Mouse (Mus musculus) ES-E14 (cell line): Measurements from ENCODE around the gene Mrpl44. TPM values are rescaled to one million over a fixed set of nuclear protein-coding genes. Genes with fewer than 3 reads are reported as not detected.

Experiments
- DNase-seq: peaks from one replicate; pipeline ENCODE4 v3.0.0-alpha.2; 2013; ENCODE audit warnings: low read depth, low spot score
- H3K27ac ChIP-seq: 2 replicates; pipeline ENCODE4 v1.5.1; 2012; ENCODE audit warnings: low read depth, mild to moderate bottlenecking, low read length, moderate library complexity, mixed read lengths; ENCODE audit not compliant: poor library complexity, insufficient read depth, severe bottlenecking
- H3K36me3 ChIP-seq: 2 replicates; pipeline ENCODE4 v1.6.1; 2012; ENCODE audit warnings: mild to moderate bottlenecking, low read length, moderate library complexity, mixed read lengths; ENCODE audit not compliant: control insufficient read depth, poor library complexity, insufficient read depth, severe bottlenecking
- H3K4me1 ChIP-seq, 2 experiments: fragments of 150-350 bp in 1 of 2; sonication (generic) in 1 of 2; 2 replicates each; pipeline ENCODE4 v1.6.1; 2012; ENCODE audit warnings: low read length in 2 of 2, mild to moderate bottlenecking in 1 of 2, mixed read lengths in 1 of 2; ENCODE audit not compliant: control insufficient read depth in 2 of 2, insufficient read depth in 2 of 2, poor library complexity in 1 of 2
- H3K4me3 ChIP-seq, 2 experiments: fragments of 150-350 bp in 1 of 2; sonication (generic) in 1 of 2; 2 replicates each; pipeline ENCODE4 v1.5.1; 2012; ENCODE audit warnings: low read length in 2 of 2, low read depth in 1 of 2, mild to moderate bottlenecking in 1 of 2, mixed read lengths in 1 of 2; ENCODE audit not compliant: insufficient read depth in 1 of 2, poor library complexity in 1 of 2, severe bottlenecking in 1 of 2
- H3K9ac ChIP-seq: 2 replicates; pipeline ENCODE4 v1.6.1; 2012; ENCODE audit warnings: low read depth, mild to moderate bottlenecking, low read length, mixed read lengths; ENCODE audit not compliant: poor library complexity, insufficient read depth, severe bottlenecking
- H3K9me3 ChIP-seq: fragments of 150-350 bp; sonication (generic); 2 replicates; pipeline ENCODE4 v1.6.1; 2012; ENCODE audit warnings: low read depth, mild to moderate bottlenecking, low read length; ENCODE audit not compliant: control insufficient read depth, insufficient read depth
- CHD2 ChIP-seq: IDR thresholded peaks from 2 replicates; pipeline ENCODE4 v1.6.1; 2014; ENCODE audit warnings: mild to moderate bottlenecking, low read depth, low read length, inconsistent platforms
- HCFC1 ChIP-seq: IDR thresholded peaks from 2 replicates; pipeline ENCODE4 v1.6.1; 2012; ENCODE audit warnings: low read length, inconsistent platforms, borderline replicate concordance; ENCODE audit not compliant: insufficient read depth
- MAFK ChIP-seq: IDR thresholded peaks from 2 replicates; pipeline ENCODE4 v1.6.1; 2014; ENCODE audit warnings: mild to moderate bottlenecking, low read depth, low read length, inconsistent platforms; ENCODE audit not compliant: insufficient read depth
- ZC3H11A ChIP-seq: IDR thresholded peaks from 2 replicates; pipeline ENCODE4 v1.6.1; 2012; ENCODE audit warnings: low read depth, mild to moderate bottlenecking, inconsistent platforms, low read length, borderline replicate concordance
- ZNF384 ChIP-seq: IDR thresholded peaks from 2 replicates; pipeline ENCODE4 v1.6.1; 2012; ENCODE audit warnings: low read depth, low read length, inconsistent platforms
- in situ Hi-C, 2 experiments: fragments of 600-800 bp; cut with MboI; formaldehyde crosslinking; loops; one replicate each; pipeline ENCODE4 v1.15.1; 2025; ENCODE audit warnings: low sequenced_read_pairs in 2 of 2, inconsistent platforms in 1 of 2; ENCODE audit not compliant: unreplicated experiment in 2 of 2
- total RNA-seq: library from RNA; depleted of rRNA; stranded (reverse); fragments of 300-350 nt; gene quantifications from 2 replicates; pipeline ENCODE4 v1.2.3, GENCODE M21; 2012

The Mrpl44 gene
- total RNA-seq, 1 experiment = 43.1 TPM

DNA sequence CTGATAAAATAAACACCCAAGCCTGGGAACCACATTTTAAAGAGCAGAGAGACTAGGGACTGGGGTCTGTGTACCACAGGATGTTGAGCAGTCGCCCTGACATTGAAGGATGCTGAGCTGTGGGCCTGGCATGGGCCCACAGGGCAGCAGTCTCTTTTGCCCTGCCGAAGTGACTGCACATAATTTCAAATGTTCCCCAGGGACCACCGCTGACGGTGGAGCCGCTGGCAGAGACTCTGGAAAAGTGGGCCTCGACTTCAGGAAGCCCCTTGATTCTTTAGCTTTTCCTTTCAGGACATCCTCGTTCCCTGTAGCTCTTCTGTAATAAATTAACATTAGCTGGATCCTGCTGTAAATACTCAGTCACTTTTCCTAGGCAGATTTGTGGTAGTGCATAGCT, 18.7 kb upstream of the Mrpl44 start:
- DNase-seq = no peak
- no peaks in the 10 kb centered on the region for H3K9me3 ChIP-seq
- no peak overlapping the region for H3K9ac ChIP-seq
- no peak overlapping the region for H3K27ac ChIP-seq
- H3K4me3 ChIP-seq = no peak overlapping the region
- no peaks in the 10 kb centered on the region; the same call in 1 of the 2 replicates for H3K36me3 ChIP-seq
- no peak for TF ChIP-seq HCFC1
- no peak for TF ChIP-seq MAFK
- TF ChIP-seq ZC3H11A = no peak
- no peak for TF ChIP-seq CHD2
- TF ChIP-seq ZNF384 = no peak
- in situ Hi-C loops = no loop called here
- no peaks in the 10 kb centered on the region for H3K4me1 ChIP-seq

DNA sequence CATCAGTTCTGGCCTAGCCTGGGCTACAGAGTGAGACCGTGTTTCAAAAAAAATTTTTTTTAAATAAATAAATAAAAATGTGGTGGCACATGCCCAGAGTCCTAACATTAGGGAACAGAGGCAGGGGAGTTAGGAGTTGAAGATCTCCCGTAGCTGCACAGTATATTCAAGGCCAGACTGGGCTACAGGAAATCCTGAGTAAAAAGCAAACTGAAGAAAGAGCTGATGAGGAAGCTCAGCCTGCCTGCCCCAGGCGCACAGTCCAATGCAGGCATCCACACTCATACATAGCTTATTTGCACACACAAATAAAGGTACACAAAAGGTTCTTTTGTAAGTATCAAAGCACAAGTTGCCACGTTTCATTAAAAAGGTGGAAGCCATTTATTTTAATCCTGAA, 18.2 kb upstream of the Mrpl44 start:
- H3K9me3 ChIP-seq = no peaks in the 10 kb centered on the region

DNA sequence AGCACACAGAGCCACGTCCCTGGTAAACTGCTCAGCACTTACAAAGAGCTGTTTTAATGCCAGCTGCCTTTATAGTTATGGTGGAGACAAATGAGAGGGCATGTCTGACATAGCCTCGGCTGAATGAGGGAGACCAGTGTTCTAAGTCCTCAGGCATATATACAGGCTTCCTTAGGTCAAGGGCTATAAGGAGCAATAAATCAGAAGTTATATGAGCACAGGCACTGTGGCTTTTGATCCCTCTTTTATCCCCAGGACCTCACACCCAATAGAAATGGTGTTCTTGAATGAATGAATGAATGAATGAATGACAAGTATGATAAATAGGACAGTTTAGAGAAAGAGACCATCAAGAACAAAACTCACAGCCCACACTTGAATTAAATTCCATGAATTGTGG, 16.8 kb upstream of the Mrpl44 start:
- in situ Hi-C loops = no loop called here
- Histone ChIP-seq H3K9ac (no peak overlapping the region), H3K4me1 (peaks cover 0 to 3% of the 10 kb centered on the region in 2 experiments; a peak in 1 of 4 replicates), H3K36me3 (no peaks in the 10 kb centered on the region; the same call in 1 of the 2 replicates), H3K9me3 (no peaks in the 10 kb centered on the region), H3K4me3 (no peak overlapping the region), H3K27ac (no peak overlapping the region)
- no peak for DNase-seq
- TF ChIP-seq ZNF384 (no peak), CHD2 (no peak), ZC3H11A (no peak), HCFC1 (no peak), MAFK (no peak)

More for the DNA sequence above, 18.2 kb upstream of the Mrpl44 start:
- in situ Hi-C loops = no loop called here
- peaks cover 0 to 2% of the 10 kb centered on the region in 2 experiments; a peak in 1 of 4 replicates for H3K4me1 ChIP-seq
- TF ChIP-seq CHD2 (no peak), ZNF384 (no peak), ZC3H11A (no peak), HCFC1 (no peak), MAFK (no peak)
- no peak for DNase-seq
- H3K36me3 ChIP-seq = no peaks in the 10 kb centered on the region; the same call in 1 of the 2 replicates
- no peak overlapping the region for H3K9ac ChIP-seq
- no peak overlapping the region for H3K27ac ChIP-seq
- no peak overlapping the region for H3K4me3 ChIP-seq

DNA sequence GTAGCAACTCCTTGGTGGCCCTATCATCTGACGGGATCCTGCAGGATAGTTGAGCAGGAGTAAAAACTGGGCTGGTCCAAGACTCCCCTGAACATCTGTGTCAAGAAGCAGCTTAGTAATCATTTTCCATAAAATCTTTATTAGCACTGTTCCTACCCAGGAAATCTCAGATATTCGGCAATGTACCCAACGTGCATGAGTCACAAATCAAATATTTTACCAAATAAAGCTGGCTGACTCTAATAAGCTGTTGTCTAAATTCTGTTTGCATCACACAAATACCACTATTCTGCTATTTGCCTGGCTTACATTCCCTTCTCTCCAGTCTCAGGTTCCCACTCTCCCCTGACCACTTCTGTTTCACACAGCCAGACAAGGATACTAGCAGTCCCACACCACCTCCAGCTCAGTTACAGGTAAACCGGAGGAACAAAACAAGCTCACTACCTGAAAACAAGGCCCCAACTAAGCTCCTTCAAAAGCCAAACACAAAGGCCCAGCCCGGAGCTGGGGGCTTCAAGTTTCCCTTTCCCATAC, 16.3 kb upstream of the Mrpl44 start:
- Histone ChIP-seq H3K4me1 (peaks cover 0 to 3% of the 10 kb centered on the region in 2 experiments; a peak in 1 of 4 replicates), H3K9ac (no peak overlapping the region), H3K27ac (no peak overlapping the region), H3K9me3 (no peaks in the 10 kb centered on the region), H3K36me3 (no peaks in the 10 kb centered on the region; the same call in 1 of the 2 replicates), H3K4me3 (no peak overlapping the region)
- DNase-seq = no peak
- TF ChIP-seq ZC3H11A (no peak), CHD2 (no peak), MAFK (no peak), HCFC1 (no peak), ZNF384 (no peak)
- in situ Hi-C loops = no loop called here

DNA sequence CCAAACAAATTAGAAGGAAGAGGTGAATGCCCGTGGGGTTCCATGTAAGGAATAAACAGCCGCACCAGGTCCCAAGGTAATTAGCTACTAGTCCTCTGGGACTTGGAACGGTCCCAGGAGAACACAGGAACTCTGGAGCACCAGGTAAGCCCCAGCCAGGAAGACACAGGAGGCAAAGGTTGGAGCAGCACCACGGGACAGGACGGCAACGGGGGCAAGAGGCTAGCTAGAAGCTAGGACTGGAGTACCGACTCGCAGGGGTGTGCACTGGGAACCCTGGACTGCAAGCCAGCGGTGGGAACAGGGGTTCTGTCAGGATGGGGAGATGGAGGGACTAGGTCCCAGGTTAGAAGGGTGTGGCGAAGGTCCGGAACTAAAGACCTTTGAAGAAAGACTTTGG, 15.2 kb upstream of the Mrpl44 start:
- Histone ChIP-seq H3K27ac (no peak overlapping the region), H3K4me1 (peaks cover 0 to 3% of the 10 kb centered on the region in 2 experiments; a peak in 1 of 4 replicates), H3K36me3 (no peaks in the 10 kb centered on the region; the same call in 1 of the 2 replicates), H3K9ac (peak overlapping the region; percentile 97), H3K9me3 (no peaks in the 10 kb centered on the region), H3K4me3 (peak overlapping the region; percentile 83 to 99)
- in situ Hi-C loops = no loop called here
- DNase-seq = peak; percentile 17
- TF ChIP-seq MAFK (no peak), ZNF384 (no peak), HCFC1 (no peak), ZC3H11A (no peak), CHD2 (no peak)
